Mouse (Mus musculus) forebrain, postnatal 0 days (tissue): ENCODE measurements at regions not wholly inside any gene's neighbourhood (a gene's known extent, or its start where the extent isn't known, plus 50 kb on each side); places are given as distances from the start of the nearest gene placed in this dataset.

Experiments used
- ATAC-seq: fragments of 200-750 bp; cut with Nextera tagmentation; 2 replicates; pipeline ENCODE4 v1.8.0; 2017; ENCODE audit warnings: mild to moderate bottlenecking, moderate library complexity
- DNase-seq: peaks from one replicate; pipeline ENCODE4 v3.0.0-alpha.2; 2015
- H3K27ac ChIP-seq: fragments of 300-500 bp; sonication (generic); 2 replicates; pipeline ENCODE4 v1.5.1; 2014; ENCODE audit warnings: low read depth, mild to moderate bottlenecking, antibody characterized with exemption, low read length, moderate library complexity, mixed read lengths
- H3K27me3 ChIP-seq: fragments of 300-500 bp; sonication (generic); 2 replicates; pipeline ENCODE4 v1.6.1; 2014; ENCODE audit warnings: mild to moderate bottlenecking, low read length, mixed read lengths; ENCODE audit not compliant: insufficient read depth
- H3K36me3 ChIP-seq: fragments of 300-500 bp; sonication (generic); 2 replicates; pipeline ENCODE4 v1.6.1; 2014; ENCODE audit warnings: mild to moderate bottlenecking, moderate library complexity; ENCODE audit not compliant: insufficient read depth
- H3K4me1 ChIP-seq: fragments of 300-500 bp; sonication (generic); 2 replicates; pipeline ENCODE4 v1.6.1; 2014; ENCODE audit warnings: antibody characterized with exemption; ENCODE audit not compliant: insufficient read depth
- H3K4me2 ChIP-seq: fragments of 300-500 bp; sonication (generic); 2 replicates; pipeline ENCODE4 v1.6.1; 2014; ENCODE audit warnings: low read depth, mild to moderate bottlenecking, moderate library complexity
- H3K4me3 ChIP-seq: fragments of 300-500 bp; sonication (generic); 2 replicates; pipeline ENCODE4 v1.5.1; 2014; ENCODE audit warnings: low read depth, low read length, mixed read lengths
- H3K9ac ChIP-seq: fragments of 300-500 bp; sonication (generic); 2 replicates; pipeline ENCODE4 v1.6.1; 2014; ENCODE audit warnings: mild to moderate bottlenecking
- H3K9me3 ChIP-seq: fragments of 300-500 bp; sonication (generic); 2 replicates; pipeline ENCODE4 v1.6.1; 2016; ENCODE audit warnings: low read length
- CTCF ChIP-seq: sonication (generic); IDR thresholded peaks from 2 replicates; pipeline ENCODE4 v1.5.1; 2016; ENCODE audit warnings: antibody characterized with exemption, control low read depth, low read depth
- WGBS: fragments of 180-500 bp; shearing (Covaris S2); extraction: QIAGEN DNeasy Blood & Tissue Kit; methylation state at CpG from one replicate; pipeline ENCODE4 v1.1.7; 2014; 5-methylcytosine and 5-hydroxymethylcytosine counted together

DNA sequence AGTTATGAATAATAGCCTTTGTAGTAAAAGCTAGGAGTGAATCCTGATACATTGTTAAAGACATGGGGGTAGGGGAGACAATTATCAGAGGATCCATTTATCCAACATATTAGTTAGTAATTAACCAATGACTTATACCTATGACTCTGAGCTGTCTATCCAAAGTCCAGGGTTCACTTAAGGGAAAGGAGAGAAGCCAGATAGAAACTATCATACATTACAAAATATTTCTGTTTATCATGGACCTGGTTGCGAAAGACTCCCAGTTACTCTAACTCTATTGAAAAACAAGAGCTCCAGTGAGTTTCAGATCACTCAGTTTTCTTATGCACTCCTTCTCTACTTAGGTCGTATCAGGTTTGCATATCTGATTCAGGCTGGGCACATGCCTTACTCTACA is 749.3 kb downstream of the H2al1n start:
- no peak overlapping the region for H3K4me2 ChIP-seq
- H3K9ac ChIP-seq, result no peak overlapping the region
- H3K36me3 ChIP-seq, result no peaks in the 10 kb centered on the region
- no peak overlapping the region for H3K27ac ChIP-seq
- ATAC-seq (no peak), DNase-seq (no peak)
- 88% methylated on average over 2 of the region's 2 CpGs for WGBS
- no peaks in the 10 kb centered on the region for H3K4me1 ChIP-seq
- no peak for TF ChIP-seq CTCF
- H3K27me3 ChIP-seq, result no peaks in the 10 kb centered on the region
- H3K4me3 ChIP-seq, result no peak overlapping the region
- no peaks in the 10 kb centered on the region for H3K9me3 ChIP-seq

- peak; percentile 3 for DNase-seq
- no peak overlapping the region for H3K27ac ChIP-seq
- WGBS, result 73% methylated on average over 2 of the region's 2 CpGs
- no peaks in the 10 kb centered on the region for H3K36me3 ChIP-seq
- no peaks in the 10 kb centered on the region for H3K27me3 ChIP-seq
- no peak overlapping the region for H3K4me2 ChIP-seq
- H3K4me1 ChIP-seq, result no peaks in the 10 kb centered on the region
- H3K9me3 ChIP-seq, result no peaks in the 10 kb centered on the region
- no peak for TF ChIP-seq CTCF
- no peak for ATAC-seq
- H3K4me3 ChIP-seq, result no peak overlapping the region
- H3K9ac ChIP-seq, result no peak overlapping the region
Observed at GRCm38 (mm10) chrX:15007023-15007422, 796.1 kb downstream of the H2al1n start.
